Mouse (Mus musculus) E14TG2a.4 (cell line): ENCODE measurements at regions not wholly inside any gene's neighbourhood (a gene's known extent, or its start where the extent isn't known, plus 50 kb on each side); places are given as distances from the start of the nearest gene placed in this dataset.

ENCODE experiments used
- CTCF ChIP-seq: conservative IDR thresholded peaks from 2 replicates; pipeline ENCODE4 v1.5.1; 2014; ENCODE audit warnings: low read length
- NANOG ChIP-seq: IDR thresholded peaks from 2 replicates; pipeline ENCODE4 v1.6.1; 2014; ENCODE audit warnings: borderline replicate concordance, low read length, mixed read lengths

DNA sequence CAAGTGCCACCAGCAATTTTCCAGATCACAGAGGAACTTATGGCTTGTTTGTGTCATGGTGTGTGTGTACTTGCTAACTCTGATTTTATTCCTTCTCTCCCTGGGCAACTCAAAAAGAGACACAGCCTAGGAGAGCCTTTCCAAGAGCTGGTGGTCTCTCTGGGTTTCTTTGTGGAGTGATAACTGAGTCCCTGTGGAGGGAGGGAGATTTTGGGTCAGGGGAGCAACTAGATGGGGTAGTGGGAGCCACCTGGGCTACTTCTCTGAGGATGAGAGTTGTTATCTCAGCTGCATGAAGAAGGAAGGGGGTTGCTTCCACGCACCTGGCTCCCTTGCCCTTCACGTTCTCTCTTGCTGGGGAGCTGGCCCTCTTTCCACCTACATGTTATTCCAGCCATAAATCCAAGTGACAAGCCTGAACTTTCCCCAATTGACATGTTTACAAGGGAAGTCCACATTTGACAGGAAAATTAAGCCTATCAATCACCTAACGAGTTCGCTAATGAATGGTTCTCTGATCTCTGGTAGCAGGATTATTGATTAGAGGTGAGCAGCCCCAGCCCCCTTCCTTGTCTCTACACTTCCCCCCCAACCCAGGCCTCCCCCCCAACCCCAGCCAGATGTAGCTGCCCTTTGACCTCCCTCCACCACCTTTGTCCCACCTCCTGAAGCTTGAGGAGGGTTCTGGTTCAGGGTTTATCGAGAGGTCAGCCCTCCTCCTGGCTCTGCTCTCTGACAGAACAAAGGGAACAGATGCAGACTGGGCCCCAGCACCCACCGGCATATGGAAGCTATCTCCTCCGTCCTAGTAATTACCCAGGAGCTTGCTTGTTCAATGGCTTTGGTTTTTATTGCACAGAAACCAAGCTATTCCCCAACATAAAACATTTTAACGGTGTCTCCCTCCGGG, 304.4 kb upstream of the Zfp703 start:
- no peak for TF ChIP-seq CTCF
- TF ChIP-seq NANOG = no peak
